Mouse (Mus musculus) liver, postnatal 0 days (tissue): Measurements from ENCODE around the gene Nr1h4. TPM values are rescaled to one million over a fixed set of nuclear protein-coding genes. Genes with fewer than 3 reads are reported as not detected.
A peak's percentile ranks its signal among the peaks of the same experiment; 100 is the strongest.

Experiments
- ATAC-seq: fragments of 200-750 bp; cut with Nextera tagmentation; 2 replicates; pipeline ENCODE4 v1.8.0; 2017; ENCODE audit warnings: mild to moderate bottlenecking, moderate library complexity
- DNase-seq: peaks from one replicate; pipeline ENCODE4 v3.0.0-alpha.2; 2016
- H3K27ac ChIP-seq: fragments of 300-500 bp; sonication (generic); 2 replicates; pipeline ENCODE4 v1.5.1; 2014; ENCODE audit warnings: antibody characterized with exemption, moderate library complexity, mild to moderate bottlenecking, low read depth
- H3K27me3 ChIP-seq: fragments of 300-500 bp; sonication (generic); 2 replicates; pipeline ENCODE4 v1.6.1; 2014; ENCODE audit warnings: low read length, control low read depth, mixed read lengths; ENCODE audit not compliant: insufficient read depth
- H3K36me3 ChIP-seq: fragments of 300-500 bp; sonication (generic); replicated peaks from 2 replicates; pipeline ENCODE4 v1.6.1; 2014; ENCODE audit warnings: mild to moderate bottlenecking, control low read depth, low read length, moderate library complexity, mixed read lengths; ENCODE audit not compliant: insufficient read depth
- H3K4me1 ChIP-seq: fragments of 300-500 bp; sonication (generic); 2 replicates; pipeline ENCODE4 v1.6.1; 2014; ENCODE audit warnings: antibody characterized with exemption, mild to moderate bottlenecking, control low read depth; ENCODE audit not compliant: insufficient read depth
- H3K4me2 ChIP-seq: fragments of 300-500 bp; sonication (generic); 2 replicates; pipeline ENCODE4 v1.6.1; 2014; ENCODE audit warnings: low read depth, mild to moderate bottlenecking, low read length, moderate library complexity, mixed read lengths
- H3K4me3 ChIP-seq: fragments of 300-500 bp; sonication (generic); 2 replicates; pipeline ENCODE4 v1.5.1; 2014; ENCODE audit warnings: low read depth, low read length
- H3K9ac ChIP-seq: fragments of 300-500 bp; sonication (generic); replicated peaks from 2 replicates; pipeline ENCODE4 v1.6.1; 2014; ENCODE audit warnings: mild to moderate bottlenecking, moderate library complexity
- H3K9me3 ChIP-seq: fragments of 300-500 bp; sonication (generic); 2 replicates; pipeline ENCODE4 v1.6.1; 2016; ENCODE audit warnings: mild to moderate bottlenecking, control low read depth, low read length, mixed read lengths
- CTCF ChIP-seq: sonication (generic); IDR thresholded peaks from 2 replicates; pipeline ENCODE4 v1.5.1; 2016; ENCODE audit warnings: antibody characterized with exemption, low read depth
- EP300 ChIP-seq: IDR thresholded peaks from 2 replicates; pipeline ENCODE4 v1.6.1; 2016; ENCODE audit warnings: antibody characterized with exemption, low read depth, mild to moderate bottlenecking
- WGBS: fragments of 180-500 bp; shearing (Covaris S2); extraction: QIAGEN DNeasy Blood & Tissue Kit; methylation state at CpG from one replicate; pipeline ENCODE4 v1.1.7; 2014; ENCODE audit not compliant: insufficient replicate concordance; 5-methylcytosine and 5-hydroxymethylcytosine counted together
- polyA plus RNA-seq: library from polyadenylated mRNA; unstranded; fragments of >200 nt; fragmentation: Nextera tagmentation; extraction: Ambion mirVana; gene quantifications from 2 replicates; pipeline ENCODE4 v1.2.1, GENCODE M21; 2015

Nr1h4 gene
- polyA plus RNA-seq, 1 experiment from 2014 or later: 43.5 TPM

DNA sequence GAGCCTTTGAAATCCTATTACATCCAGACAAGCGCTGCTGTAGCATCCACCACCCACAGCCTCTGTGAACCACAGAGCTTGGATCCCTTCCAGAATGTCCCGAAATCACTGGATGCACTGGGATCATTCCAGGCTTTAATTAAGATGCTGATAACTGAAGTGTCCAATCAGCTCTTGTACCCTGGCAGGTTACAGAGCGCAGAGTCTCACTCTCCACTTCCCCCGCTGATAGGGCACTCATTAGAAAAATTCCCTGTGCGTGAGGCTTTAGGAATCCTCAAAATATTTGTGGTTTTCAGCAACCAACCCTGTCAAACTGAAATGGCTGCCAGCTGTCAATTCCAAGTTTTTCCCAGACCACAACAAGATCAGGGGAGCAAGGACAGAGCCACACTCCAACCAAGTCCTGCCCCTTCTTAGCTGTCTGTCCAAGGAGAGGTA is 2.2 kb downstream of the Nr1h4 start:
- DNase-seq: peak; percentile 20
- Histone ChIP-seq H3K9ac (0 out of 2 replicates have a peak overlapping the region, but pooled peaks have one; percentile 22), H3K4me2 (peak overlapping the region; percentile 69), H3K27ac (peak overlapping the region; percentile 86), H3K9me3 (no peaks in the 10 kb centered on the region), H3K27me3 (no peaks in the 10 kb centered on the region), H3K4me1 (peaks cover 30% of the 10 kb centered on the region), H3K36me3 (no peaks in the 10 kb centered on the region), H3K4me3 (no peak overlapping the region)
- no peak for ATAC-seq
- TF ChIP-seq EP300 (no peak), CTCF (no peak)
- WGBS: 60% methylated on average over 5 of the region's 5 CpGs

DNA sequence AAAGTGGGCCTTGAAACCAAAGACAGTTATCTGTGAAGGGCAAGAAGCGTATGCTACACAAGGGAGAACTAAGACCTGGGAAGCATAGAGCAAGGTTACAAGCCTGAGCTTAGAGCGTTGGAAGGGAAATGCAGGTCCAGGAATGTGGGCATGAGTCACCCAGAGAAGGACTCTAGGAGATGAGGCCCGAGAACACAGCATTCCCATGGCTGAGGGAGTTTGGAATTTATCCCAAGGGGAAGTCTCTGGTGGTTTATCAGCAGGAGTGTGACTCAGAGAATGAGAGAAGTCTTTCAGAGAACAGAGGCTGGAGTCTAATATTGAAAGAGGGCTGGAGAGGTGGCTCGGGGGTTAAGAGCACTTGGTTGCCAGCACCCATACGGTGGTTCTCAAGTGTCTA is 6.3 kb downstream of the Nr1h4 start:
- TF ChIP-seq EP300: no peak
- TF ChIP-seq CTCF: no peak
- Histone ChIP-seq H3K9me3 (no peaks in the 10 kb centered on the region), H3K36me3 (no peaks in the 10 kb centered on the region), H3K4me1 (peaks cover 35% of the 10 kb centered on the region), H3K27me3 (no peaks in the 10 kb centered on the region), H3K4me3 (no peak overlapping the region), H3K9ac (no peak overlapping the region), H3K27ac (no peak overlapping the region), H3K4me2 (no peak overlapping the region)
- no peak for DNase-seq
- 71% methylated on average over 5 of the region's 5 CpGs for WGBS
- peak; percentile 44; the same call in 1 of the 2 replicates for ATAC-seq

DNA sequence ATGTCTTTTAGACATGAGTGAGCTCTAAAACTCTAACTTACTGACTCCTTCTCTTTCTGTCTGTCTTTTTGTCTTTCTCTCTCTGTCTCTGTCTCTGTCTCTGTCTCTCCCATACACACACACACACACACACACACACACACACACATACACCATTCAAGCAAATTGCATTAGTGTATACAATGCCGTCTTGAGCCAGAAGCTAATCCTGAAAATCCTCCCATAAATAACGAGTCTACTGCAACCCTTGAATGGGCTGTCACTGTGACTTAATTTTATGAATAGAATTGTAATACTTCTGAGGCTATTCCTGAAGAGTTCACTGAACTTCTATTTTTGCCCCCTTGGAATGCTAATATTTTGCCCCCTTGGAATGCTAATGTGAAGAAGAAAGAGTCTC is 7.6 kb downstream of the Nr1h4 start:
- Histone ChIP-seq H3K27ac (no peak overlapping the region), H3K27me3 (no peaks in the 10 kb centered on the region), H3K9ac (no peak overlapping the region), H3K36me3 (no peaks in the 10 kb centered on the region), H3K4me2 (no peak overlapping the region), H3K9me3 (no peaks in the 10 kb centered on the region), H3K4me1 (peaks cover 33% of the 10 kb centered on the region), H3K4me3 (no peak overlapping the region)
- DNase-seq (no peak), ATAC-seq (no peak)
- WGBS: 80% methylated on average over 2 of the region's 2 CpGs
- TF ChIP-seq EP300 (no peak), CTCF (no peak)

DNA sequence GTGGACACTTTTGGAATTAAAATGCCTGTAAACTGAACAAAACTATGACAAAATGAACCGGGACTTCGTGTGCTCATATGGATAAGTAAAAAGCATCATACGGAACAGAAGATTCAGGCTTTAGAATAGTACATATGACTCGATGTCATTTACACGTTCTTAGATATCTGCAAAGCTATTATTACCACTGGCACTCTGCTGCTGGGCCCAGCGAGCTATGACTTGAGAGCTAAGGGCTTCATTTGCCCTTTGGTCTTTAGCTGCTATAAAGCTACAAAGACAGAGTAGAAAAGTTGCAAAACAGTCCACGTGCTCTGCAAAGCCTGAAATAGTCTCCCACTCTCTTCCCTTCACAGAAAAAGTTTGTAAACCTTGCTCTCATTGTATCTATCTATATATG is 10.9 kb downstream of the Nr1h4 start:
- peaks cover 23% of the 10 kb centered on the region for H3K4me1 ChIP-seq
- ATAC-seq (peak; percentile 28; the same call in 1 of the 2 replicates), DNase-seq (no peak)
- H3K9ac ChIP-seq: no peak overlapping the region
- H3K27ac ChIP-seq: no peak overlapping the region
- H3K36me3 ChIP-seq: no peaks in the 10 kb centered on the region
- no peak overlapping the region for H3K4me2 ChIP-seq
- no peak for TF ChIP-seq CTCF
- TF ChIP-seq EP300: no peak
- no peaks in the 10 kb centered on the region for H3K27me3 ChIP-seq
- 61% methylated on average over 7 of the region's 7 CpGs for WGBS
- H3K9me3 ChIP-seq: no peaks in the 10 kb centered on the region
- H3K4me3 ChIP-seq: no peak overlapping the region

DNA sequence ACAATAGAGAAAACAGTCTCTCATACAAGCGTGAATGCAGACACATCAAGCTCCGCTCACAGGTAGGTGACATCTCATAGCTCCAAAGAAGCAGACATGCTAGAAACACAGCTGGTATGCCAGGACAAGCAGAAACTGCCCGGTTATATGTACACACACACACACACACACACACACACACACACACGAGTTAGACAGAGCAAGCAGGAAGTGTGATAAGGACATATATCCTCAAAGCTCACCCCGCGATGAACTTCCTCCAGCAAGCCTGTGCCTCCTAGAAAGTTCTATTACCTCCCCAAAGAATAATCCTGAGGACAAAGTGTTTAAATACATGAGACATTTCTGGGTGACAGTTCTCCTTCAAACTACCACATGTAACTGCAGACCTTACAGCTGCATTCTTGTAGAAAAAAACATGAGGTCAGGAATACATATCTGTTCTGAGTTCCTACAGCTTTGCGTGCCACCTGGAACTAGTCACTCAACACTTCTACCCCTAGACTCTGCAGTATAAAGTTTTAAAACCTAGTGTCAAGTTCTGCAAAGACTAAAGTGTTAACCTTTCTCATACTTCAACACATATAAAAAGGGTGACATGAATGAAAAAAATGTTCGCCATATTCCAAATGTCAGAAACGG is 11.5 kb downstream of the Nr1h4 start:
- Histone ChIP-seq H3K9ac (no peak overlapping the region), H3K4me3 (no peak overlapping the region), H3K36me3 (no peaks in the 10 kb centered on the region), H3K9me3 (no peaks in the 10 kb centered on the region), H3K27me3 (no peaks in the 10 kb centered on the region), H3K4me1 (peaks cover 20% of the 10 kb centered on the region), H3K4me2 (no peak overlapping the region), H3K27ac (no peak overlapping the region)
- no peak for TF ChIP-seq CTCF
- no peak for TF ChIP-seq EP300
- ATAC-seq (no peak), DNase-seq (peak; percentile 34)
- WGBS: 42% methylated on average over 9 of the region's 9 CpGs

DNA sequence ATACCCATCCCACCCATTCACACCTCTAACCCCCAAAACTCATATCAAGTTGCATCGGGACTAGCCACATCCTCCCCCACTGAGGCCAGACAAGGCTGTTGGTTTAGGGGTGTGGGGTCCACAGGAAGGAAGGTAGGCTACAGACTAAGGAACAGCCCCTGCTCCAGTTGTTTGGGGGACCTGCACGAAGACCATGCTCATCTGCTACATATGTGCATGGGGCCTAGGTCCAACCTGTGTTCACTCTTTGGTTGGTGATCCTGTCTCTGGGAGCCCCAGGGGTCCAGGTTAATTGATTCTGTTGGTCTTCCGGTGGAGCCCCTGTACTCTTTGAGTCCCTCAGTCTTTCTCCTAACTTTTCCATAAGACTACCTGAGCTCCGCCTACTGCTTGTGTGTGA is 13.0 kb downstream of the Nr1h4 start:
- Histone ChIP-seq H3K9me3 (no peaks in the 10 kb centered on the region), H3K4me2 (no peak overlapping the region), H3K9ac (no peak overlapping the region), H3K4me3 (no peak overlapping the region), H3K4me1 (peaks cover 16% of the 10 kb centered on the region), H3K36me3 (0 out of 2 replicates have a peak, but pooled peaks cover 3% of the 10 kb centered on the region), H3K27ac (no peak overlapping the region; the same call in 1 of the 2 replicates), H3K27me3 (no peaks in the 10 kb centered on the region)
- 65% methylated on average over 4 of the region's 4 CpGs for WGBS
- DNase-seq (no peak), ATAC-seq (no peak)
- no peak for TF ChIP-seq CTCF
- TF ChIP-seq EP300: no peak
